Mouse (Mus musculus): ENCODE data around the gene Rasgrp1. TPM values are rescaled to one million over a fixed set of nuclear protein-coding genes. Genes with fewer than 3 reads are reported as not detected.

Rasgrp1 gene
- polyA plus RNA-seq, 1 experiment from 2014 or later, result 2.5 TPM

DNA sequence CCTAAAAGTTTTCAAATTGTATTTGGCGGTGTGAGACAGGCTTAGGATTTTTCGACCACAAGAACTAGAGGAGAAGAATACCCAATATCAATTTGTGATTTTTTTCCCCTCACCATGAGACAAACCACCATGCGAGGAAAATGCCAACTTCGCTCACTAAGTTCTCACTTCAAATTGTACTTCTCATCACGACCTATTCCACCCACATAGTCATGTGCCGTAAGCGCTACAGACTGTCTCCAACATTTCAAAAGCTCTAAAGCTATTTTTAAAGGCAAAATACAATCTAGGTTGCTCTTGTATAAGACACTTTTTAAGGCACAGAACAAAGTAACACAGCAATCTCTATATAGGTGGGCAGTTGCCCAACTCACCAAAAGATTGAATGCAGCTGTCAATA is 4.9 kb downstream of the Rasgrp1 start:
- Histone ChIP-seq H3K9me3 (ENCODE audit: control insufficient read depth, low read length) (no peaks in the 10 kb centered on the region), H3K36me3 (ENCODE audit: control insufficient read depth, insufficient read depth, low read length) (no peaks in the 10 kb centered on the region), H3K27ac (replicated peaks) (no peak overlapping the region), H3K4me2 (replicated peaks; ENCODE audit: low read depth) (no peak overlapping the region), H3K4me1 (replicated peaks; ENCODE audit: control insufficient read depth, insufficient read depth) (no peaks in the 10 kb centered on the region; the same call in 1 of the 2 replicates), H3K4me3 (ENCODE audit: low read depth, low read length) (no peak overlapping the region), H3K27me3 (ENCODE audit: control insufficient read depth, insufficient read depth, low read length) (no peaks in the 10 kb centered on the region; the same call in 1 of the 2 replicates), H3K9ac (ENCODE audit: low read length) (no peak overlapping the region)
- ATAC-seq (ENCODE audit: low FRiP score, low TSS enrichment), result no peak
- DNase-seq (ENCODE audit: low spot score), result no peak
- TF ChIP-seq EP300 (optimal IDR thresholded peaks at IDR 0.05), result no peak
- TF ChIP-seq CTCF (IDR thresholded peaks at IDR 0.05; ENCODE audit: low read depth), result no peak
- 88% methylated on average over 7 of the region's 7 CpGs for WGBS

DNA sequence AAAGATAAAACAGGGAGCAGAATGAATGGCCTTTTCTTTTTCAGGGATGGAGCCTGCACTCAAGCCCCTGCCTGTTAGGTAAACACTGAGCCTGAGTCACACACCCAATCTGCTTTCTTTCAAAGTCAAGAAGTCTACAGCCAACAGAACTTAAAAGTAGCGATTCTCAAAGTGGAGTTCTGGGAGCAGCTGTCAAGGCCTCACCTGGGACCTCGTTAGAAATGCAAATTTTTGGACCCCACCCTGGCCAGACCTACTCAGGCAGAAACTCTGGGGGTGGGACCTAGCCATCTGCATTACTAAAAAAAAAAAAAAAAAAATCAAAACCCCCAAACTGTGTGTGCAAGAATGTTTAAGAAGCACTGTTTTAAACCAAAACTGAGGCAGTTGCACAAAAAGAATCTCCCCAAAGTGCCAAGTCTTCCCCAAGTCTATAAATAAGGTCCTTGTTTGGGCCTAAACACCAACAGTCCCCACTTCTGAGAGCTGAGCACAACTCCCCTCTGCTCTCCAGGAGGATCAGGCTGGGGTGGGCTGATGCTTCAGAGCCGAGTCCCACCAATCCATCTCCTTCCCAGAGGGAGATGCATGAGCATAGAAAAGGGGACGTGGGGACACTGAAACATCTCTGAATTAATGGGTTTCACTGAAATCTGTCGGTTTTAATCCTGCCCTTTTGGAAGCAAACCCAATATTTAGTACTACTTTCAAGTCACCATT is 5.7 kb downstream of the Rasgrp1 start:
- ATAC-seq (ENCODE audit: low FRiP score, low TSS enrichment) (0 out of 2 replicates have a peak, but pooled peaks have one; percentile 38), DNase-seq (ENCODE audit: low spot score) (peak; percentile 29)
- TF ChIP-seq CTCF (IDR thresholded peaks at IDR 0.05; ENCODE audit: low read depth) (no peak), EP300 (optimal IDR thresholded peaks at IDR 0.05) (no peak)
- H3K4me1 ChIP-seq (replicated peaks; ENCODE audit: control insufficient read depth, insufficient read depth), result no peaks in the 10 kb centered on the region; the same call in 1 of the 2 replicates
- H3K9me3 ChIP-seq (ENCODE audit: control insufficient read depth, low read length), result no peaks in the 10 kb centered on the region
- 30% methylated on average over 5 of the region's 5 CpGs for WGBS
- H3K36me3 ChIP-seq (ENCODE audit: control insufficient read depth, insufficient read depth, low read length), result no peaks in the 10 kb centered on the region
- no peak overlapping the region for H3K9ac ChIP-seq (ENCODE audit: low read length)
- peak overlapping the region; percentile 42 for H3K27ac ChIP-seq (replicated peaks)
- H3K4me2 ChIP-seq (replicated peaks; ENCODE audit: low read depth), result no peak overlapping the region
- H3K27me3 ChIP-seq (ENCODE audit: control insufficient read depth, insufficient read depth, low read length), result no peaks in the 10 kb centered on the region; the same call in 1 of the 2 replicates
- no peak overlapping the region for H3K4me3 ChIP-seq (ENCODE audit: low read depth, low read length)

DNA sequence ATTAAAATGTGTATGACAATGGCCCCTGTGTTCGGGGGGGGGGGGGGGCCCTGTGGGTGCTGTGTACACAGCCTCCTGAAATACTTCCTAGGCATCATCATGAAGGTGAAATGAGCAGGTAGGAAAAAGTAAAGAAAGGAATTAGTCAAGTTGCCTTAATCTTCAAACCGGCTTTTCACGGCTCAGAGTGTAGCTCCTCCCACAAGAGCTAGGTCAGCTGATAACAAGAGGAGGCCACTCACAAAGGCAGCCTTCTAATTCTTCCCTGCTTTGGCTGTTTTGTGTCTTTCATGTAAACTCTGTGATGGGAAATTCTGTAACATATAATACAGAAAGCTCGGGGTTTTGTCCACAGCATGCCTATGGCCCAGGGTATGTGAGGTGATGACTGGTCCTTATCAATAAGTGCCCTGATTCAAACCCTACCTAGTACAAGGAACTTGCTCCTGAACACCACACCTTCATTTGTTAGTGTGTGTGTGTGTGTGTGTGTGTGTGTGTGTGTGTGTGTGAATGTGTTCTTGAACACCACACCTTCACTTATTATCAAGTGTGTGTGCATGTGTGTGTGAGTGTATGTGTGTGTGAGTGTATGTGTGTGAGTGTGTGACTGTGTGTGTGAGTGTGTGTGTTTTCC is 7.1 kb downstream of the Rasgrp1 start:
- TF ChIP-seq EP300 (optimal IDR thresholded peaks at IDR 0.05) (no peak), CTCF (IDR thresholded peaks at IDR 0.05; ENCODE audit: low read depth) (no peak)
- H3K9me3 ChIP-seq (ENCODE audit: control insufficient read depth, low read length), result no peaks in the 10 kb centered on the region
- no peak overlapping the region for H3K4me2 ChIP-seq (replicated peaks; ENCODE audit: low read depth)
- H3K9ac ChIP-seq (ENCODE audit: low read length), result no peak overlapping the region
- peak; percentile 88 for ATAC-seq (ENCODE audit: low FRiP score, low TSS enrichment)
- peak; percentile 76 for DNase-seq (ENCODE audit: low spot score)
- H3K36me3 ChIP-seq (ENCODE audit: control insufficient read depth, insufficient read depth, low read length), result no peaks in the 10 kb centered on the region
- H3K4me3 ChIP-seq (ENCODE audit: low read depth, low read length), result no peak overlapping the region
- no peaks in the 10 kb centered on the region for H3K27me3 ChIP-seq (ENCODE audit: control insufficient read depth, insufficient read depth, low read length)
- H3K4me1 ChIP-seq (replicated peaks; ENCODE audit: control insufficient read depth, insufficient read depth), result no peaks in the 10 kb centered on the region
- 28% methylated on average over 4 of the region's 4 CpGs for WGBS
- peak overlapping the region; percentile 42 for H3K27ac ChIP-seq (replicated peaks)

DNA sequence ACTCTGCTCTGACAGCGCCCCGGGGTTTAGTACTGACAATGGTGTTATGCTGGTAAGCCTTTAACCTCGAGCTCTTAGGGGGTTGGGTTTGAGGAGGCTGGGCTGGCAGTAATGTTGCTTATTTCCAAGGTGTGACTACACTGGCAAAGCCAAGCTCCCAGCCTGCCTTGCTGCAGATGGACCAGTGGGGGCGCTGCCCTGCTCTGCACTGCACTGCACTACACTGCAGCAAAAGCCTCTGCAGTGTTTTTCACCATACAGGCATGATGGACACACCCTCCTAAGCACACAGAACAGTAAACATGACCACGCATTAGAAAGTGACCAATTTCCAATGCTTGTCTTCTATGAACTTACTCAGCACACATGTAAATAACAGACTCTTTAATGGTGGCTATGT is 11.2 kb downstream of the Rasgrp1 start:
- TF ChIP-seq EP300 (optimal IDR thresholded peaks at IDR 0.05), result no peak
- peak; percentile 69 for TF ChIP-seq CTCF (IDR thresholded peaks at IDR 0.05; ENCODE audit: low read depth)
- no peaks in the 10 kb centered on the region for H3K27me3 ChIP-seq (ENCODE audit: control insufficient read depth, insufficient read depth, low read length)
- ATAC-seq (ENCODE audit: low FRiP score, low TSS enrichment), result peak; percentile 86
- H3K9ac ChIP-seq (ENCODE audit: low read length), result no peak overlapping the region
- H3K4me1 ChIP-seq (replicated peaks; ENCODE audit: control insufficient read depth, insufficient read depth), result no peaks in the 10 kb centered on the region
- H3K4me3 ChIP-seq (ENCODE audit: low read depth, low read length), result no peak overlapping the region
- 52% methylated on average over 5 of the region's 5 CpGs for WGBS
- H3K27ac ChIP-seq (replicated peaks), result no peak overlapping the region
- peak; percentile 75 for DNase-seq (ENCODE audit: low spot score)
- no peaks in the 10 kb centered on the region for H3K9me3 ChIP-seq (ENCODE audit: control insufficient read depth, low read length)
- H3K4me2 ChIP-seq (replicated peaks; ENCODE audit: low read depth), result no peak overlapping the region
- H3K36me3 ChIP-seq (ENCODE audit: control insufficient read depth, insufficient read depth, low read length), result no peaks in the 10 kb centered on the region

DNA sequence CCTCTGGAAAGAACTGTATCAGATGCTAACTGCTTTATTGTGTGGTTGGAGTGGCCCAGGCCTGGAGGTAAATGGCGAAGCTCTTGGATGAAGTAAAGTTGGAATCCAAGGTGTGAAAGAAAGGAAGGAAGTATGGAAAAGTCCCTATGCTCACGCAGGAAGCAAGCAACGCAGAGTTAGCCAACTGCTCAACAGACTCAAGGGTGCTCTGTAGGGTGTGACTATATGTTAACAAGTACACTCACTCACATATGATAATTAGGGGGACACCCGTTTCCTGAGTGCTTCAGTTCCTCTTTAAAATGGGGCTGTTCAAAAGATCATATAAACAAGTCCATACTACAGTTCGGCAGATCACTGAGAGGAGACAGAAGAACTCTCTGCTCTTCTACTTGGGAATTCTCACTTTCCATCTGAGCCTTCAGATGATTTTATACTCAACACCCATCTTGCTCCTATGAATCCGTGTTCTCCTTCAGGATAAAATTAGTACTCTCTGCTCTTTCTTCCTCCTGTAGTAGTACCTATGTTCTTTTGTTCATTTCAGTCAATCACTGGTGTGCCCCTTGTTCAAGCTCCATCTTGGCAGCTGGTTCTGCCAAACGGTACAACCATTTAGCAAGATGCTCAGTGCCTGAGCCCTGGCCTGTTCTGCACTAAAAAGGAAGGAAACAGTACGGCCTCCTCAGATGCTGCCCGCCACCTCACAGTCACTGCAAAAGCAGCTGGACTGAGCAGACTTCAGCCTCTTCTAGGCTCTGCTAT is 14.1 kb downstream of the Rasgrp1 start:
- WGBS, result 72% methylated on average over 9 of the region's 9 CpGs
- DNase-seq (ENCODE audit: low spot score), result no peak
- no peaks in the 10 kb centered on the region for H3K4me1 ChIP-seq (replicated peaks; ENCODE audit: control insufficient read depth, insufficient read depth)

More for the DNA sequence above, 14.1 kb downstream of the Rasgrp1 start:
- H3K36me3 ChIP-seq (ENCODE audit: control insufficient read depth, insufficient read depth, low read length), result no peaks in the 10 kb centered on the region
- H3K9me3 ChIP-seq (ENCODE audit: control insufficient read depth, low read length), result no peaks in the 10 kb centered on the region
- H3K9ac ChIP-seq (ENCODE audit: low read length), result no peak overlapping the region
- H3K4me3 ChIP-seq (ENCODE audit: low read depth, low read length), result no peak overlapping the region
- no peaks in the 10 kb centered on the region for H3K27me3 ChIP-seq (ENCODE audit: control insufficient read depth, insufficient read depth, low read length)
- TF ChIP-seq EP300 (optimal IDR thresholded peaks at IDR 0.05) (no peak), CTCF (IDR thresholded peaks at IDR 0.05; ENCODE audit: low read depth) (no peak)
- no peak for ATAC-seq (ENCODE audit: low FRiP score, low TSS enrichment)
- no peak overlapping the region for H3K4me2 ChIP-seq (replicated peaks; ENCODE audit: low read depth)
- no peak overlapping the region for H3K27ac ChIP-seq (replicated peaks)

Measured in stomach, postnatal 0 days (tissue).